Mouse (Mus musculus): ENCODE results near the gene Adam23. TPM values are rescaled to one million over a fixed set of nuclear protein-coding genes. Genes with fewer than 3 reads are reported as not detected.

Gene Adam23
- polyA plus RNA-seq, 1 experiment from 2014 or later = 6.6 TPM

DNA sequence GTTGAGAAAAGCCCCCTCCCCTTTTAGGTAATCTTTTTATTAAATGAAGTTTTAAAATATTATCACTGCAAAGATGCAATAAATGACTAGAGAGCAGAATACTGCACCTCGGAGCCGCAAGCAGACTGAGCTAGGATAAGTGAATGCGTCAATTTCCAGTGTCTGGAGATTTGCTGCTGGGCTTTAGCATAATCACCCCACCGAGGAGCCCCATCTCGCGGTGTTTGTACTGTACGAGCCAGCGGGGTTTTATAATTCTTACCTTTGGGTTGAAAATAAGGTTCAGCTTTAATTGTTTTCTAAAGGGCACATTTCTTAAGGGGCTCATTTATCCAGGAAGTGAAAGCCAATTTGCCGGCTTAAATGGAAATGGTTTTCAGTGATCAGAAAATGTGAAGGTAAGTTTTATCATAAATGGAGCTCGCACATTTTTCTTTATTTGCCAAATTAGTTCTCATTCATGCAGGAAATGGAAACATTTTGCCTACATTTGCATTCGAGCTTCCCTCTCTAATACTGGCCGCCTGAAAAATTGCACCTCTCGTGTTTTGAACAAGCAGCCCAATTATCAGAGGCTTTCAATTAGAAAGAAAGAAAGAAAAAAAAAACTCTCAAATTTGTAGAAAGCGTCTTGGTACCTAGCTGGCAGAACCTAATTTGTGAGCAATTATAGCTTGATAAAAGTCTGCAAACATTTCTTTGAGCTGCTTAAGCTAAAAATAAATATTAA is 94.4 kb downstream of the Adam23 start:
- DNase-seq (ENCODE audit: low spot score) = peak; percentile 74
- Histone ChIP-seq H3K9me3 (replicated peaks; ENCODE audit: control insufficient read depth, low read length) (no peaks in the 10 kb centered on the region), H3K4me2 (ENCODE audit: low read length) (peak overlapping the region; percentile 39), H3K4me1 (ENCODE audit: control insufficient read depth, insufficient read depth, low read length) (peaks cover 9% of the 10 kb centered on the region; the same call in 1 of the 2 replicates), H3K27me3 (replicated peaks; ENCODE audit: control insufficient read depth, insufficient read depth, low read length) (no peaks in the 10 kb centered on the region), H3K4me3 (ENCODE audit: low read depth, low read length) (no peak overlapping the region), H3K27ac (ENCODE audit: low read depth, low read length) (no peak overlapping the region), H3K9ac (ENCODE audit: low read length) (peak overlapping the region; percentile 22; the same call in 1 of the 2 replicates), H3K36me3 (ENCODE audit: control insufficient read depth, insufficient read depth, low read length) (no peaks in the 10 kb centered on the region)
- ATAC-seq = peak; percentile 79
- 6% methylated on average over 14 of the region's 14 CpGs for WGBS

DNA sequence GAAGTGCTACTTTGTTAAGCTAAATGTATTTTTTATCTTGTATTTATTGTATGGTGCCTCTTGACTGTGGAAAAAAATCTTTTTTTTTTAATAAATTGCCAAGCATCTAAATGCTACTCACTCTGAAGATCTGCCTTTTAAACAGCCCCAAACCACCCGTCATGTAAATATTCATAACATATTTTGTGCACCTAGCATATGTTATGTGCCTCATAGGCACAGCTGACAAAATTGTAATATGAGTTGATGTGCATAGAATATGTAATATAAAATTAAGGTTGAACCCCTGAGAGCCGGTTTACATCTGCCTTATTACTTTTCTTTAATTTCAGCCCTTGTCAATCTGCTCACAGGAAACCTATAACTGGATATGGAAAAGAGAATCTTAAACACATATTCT is 98.4 kb downstream of the Adam23 start:
- H3K27me3 ChIP-seq (replicated peaks; ENCODE audit: control insufficient read depth, insufficient read depth, low read length) = no peaks in the 10 kb centered on the region
- 75% methylated on average over 2 of the region's 2 CpGs for WGBS
- no peak for ATAC-seq
- no peaks in the 10 kb centered on the region for H3K36me3 ChIP-seq (ENCODE audit: control insufficient read depth, insufficient read depth, low read length)
- H3K4me3 ChIP-seq (ENCODE audit: low read depth, low read length) = no peak overlapping the region
- H3K4me2 ChIP-seq (ENCODE audit: low read length) = no peak overlapping the region
- H3K27ac ChIP-seq (ENCODE audit: low read depth, low read length) = no peak overlapping the region
- H3K9ac ChIP-seq (ENCODE audit: low read length) = no peak overlapping the region
- DNase-seq (ENCODE audit: low spot score) = no peak
- peaks cover 9% of the 10 kb centered on the region; the same call in 1 of the 2 replicates for H3K4me1 ChIP-seq (ENCODE audit: control insufficient read depth, insufficient read depth, low read length)
- no peaks in the 10 kb centered on the region for H3K9me3 ChIP-seq (replicated peaks; ENCODE audit: control insufficient read depth, low read length)

GRCm38 (mm10) chr1:63553039-63553438 is 107.3 kb downstream of the Adam23 start:
- Histone ChIP-seq H3K36me3 (ENCODE audit: control insufficient read depth, insufficient read depth, low read length) (no peaks in the 10 kb centered on the region), H3K9ac (ENCODE audit: low read length) (no peak overlapping the region), H3K4me2 (ENCODE audit: low read length) (no peak overlapping the region), H3K4me3 (ENCODE audit: low read depth, low read length) (no peak overlapping the region), H3K27me3 (replicated peaks; ENCODE audit: control insufficient read depth, insufficient read depth, low read length) (no peaks in the 10 kb centered on the region), H3K27ac (ENCODE audit: low read depth, low read length) (no peak overlapping the region), H3K4me1 (ENCODE audit: control insufficient read depth, insufficient read depth, low read length) (no peaks in the 10 kb centered on the region), H3K9me3 (replicated peaks; ENCODE audit: control insufficient read depth, low read length) (no peaks in the 10 kb centered on the region)
- DNase-seq (ENCODE audit: low spot score) (no peak), ATAC-seq (no peak)
- WGBS = 91% methylated on average over 5 of the region's 5 CpGs

DNA sequence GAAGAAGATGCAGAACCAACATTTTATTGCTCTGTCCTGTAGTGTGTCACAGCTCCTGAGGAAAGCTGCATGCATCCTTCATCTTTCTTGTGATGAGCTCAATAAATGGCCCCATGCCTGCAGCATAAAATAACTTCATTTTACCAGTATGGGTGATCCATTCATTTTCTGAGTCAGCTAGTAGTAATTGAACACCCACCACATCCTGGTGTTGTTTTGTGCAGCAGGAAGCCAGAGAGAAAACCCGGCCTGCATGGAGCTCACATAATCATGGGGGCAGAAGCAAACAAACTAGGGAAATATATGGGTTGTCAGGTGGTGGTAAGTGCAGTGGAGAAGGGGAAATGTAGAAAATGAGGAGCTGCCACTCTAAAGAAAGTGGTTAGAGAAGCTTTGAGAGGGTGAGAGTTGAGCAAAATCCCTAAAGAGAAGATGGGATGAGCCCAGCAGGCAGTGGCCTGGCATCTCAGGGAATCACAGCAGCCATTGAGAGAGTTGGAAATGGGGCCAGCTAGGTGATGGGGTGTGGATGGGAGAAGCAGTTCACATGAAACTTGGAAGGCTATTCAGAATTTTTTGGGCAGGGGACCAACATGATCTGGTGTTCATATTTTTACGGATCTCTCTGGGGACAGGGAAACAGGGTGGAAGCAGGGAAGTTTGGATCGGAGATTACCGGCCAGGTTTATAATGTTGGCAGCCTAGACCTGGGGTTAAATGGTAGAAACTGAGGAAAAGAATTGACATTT is 116.3 kb downstream of the Adam23 start:
- Histone ChIP-seq H3K9me3 (replicated peaks; ENCODE audit: control insufficient read depth, low read length) (no peaks in the 10 kb centered on the region), H3K4me1 (ENCODE audit: control insufficient read depth, insufficient read depth, low read length) (no peaks in the 10 kb centered on the region), H3K27me3 (replicated peaks; ENCODE audit: control insufficient read depth, insufficient read depth, low read length) (no peaks in the 10 kb centered on the region), H3K4me3 (ENCODE audit: low read depth, low read length) (no peak overlapping the region), H3K27ac (ENCODE audit: low read depth, low read length) (no peak overlapping the region), H3K36me3 (ENCODE audit: control insufficient read depth, insufficient read depth, low read length) (no peaks in the 10 kb centered on the region), H3K9ac (ENCODE audit: low read length) (no peak overlapping the region), H3K4me2 (ENCODE audit: low read length) (no peak overlapping the region)
- ATAC-seq (no peak), DNase-seq (ENCODE audit: low spot score) (no peak)
- WGBS = 85% methylated on average over 4 of the region's 4 CpGs

GRCm38 (mm10) chr1:63563928-63564327 is 118.2 kb downstream of the Adam23 start:
- Histone ChIP-seq H3K27me3 (replicated peaks; ENCODE audit: control insufficient read depth, insufficient read depth, low read length) (no peaks in the 10 kb centered on the region), H3K4me1 (ENCODE audit: control insufficient read depth, insufficient read depth, low read length) (no peaks in the 10 kb centered on the region), H3K9me3 (replicated peaks; ENCODE audit: control insufficient read depth, low read length) (no peaks in the 10 kb centered on the region), H3K9ac (ENCODE audit: low read length) (no peak overlapping the region), H3K4me2 (ENCODE audit: low read length) (no peak overlapping the region), H3K36me3 (ENCODE audit: control insufficient read depth, insufficient read depth, low read length) (no peaks in the 10 kb centered on the region), H3K4me3 (ENCODE audit: low read depth, low read length) (no peak overlapping the region), H3K27ac (ENCODE audit: low read depth, low read length) (no peak overlapping the region)
- DNase-seq (ENCODE audit: low spot score) = no peak
- 33% methylated on average over 4 of the region's 4 CpGs for WGBS
- ATAC-seq = no peak

DNA sequence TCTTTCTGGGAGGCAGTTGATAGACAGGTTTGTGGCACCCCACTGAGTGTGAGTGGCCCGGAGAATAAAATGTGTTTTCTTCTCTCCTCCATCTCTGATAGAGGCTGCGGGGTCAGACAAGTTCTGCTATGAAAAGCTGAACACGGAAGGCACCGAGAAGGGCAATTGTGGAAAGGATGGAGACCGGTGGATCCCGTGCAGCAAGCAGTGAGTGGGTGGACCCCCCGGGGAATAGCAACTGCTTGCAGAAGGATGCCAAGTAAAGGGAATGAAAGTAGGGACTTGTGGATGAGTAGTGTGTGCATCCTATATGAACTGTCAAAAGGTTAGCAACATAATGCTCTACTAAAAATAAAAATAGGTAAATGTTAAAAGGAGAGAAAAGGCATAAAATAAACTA is 120.8 kb downstream of the Adam23 start:
- Histone ChIP-seq H3K36me3 (ENCODE audit: control insufficient read depth, insufficient read depth, low read length) (no peaks in the 10 kb centered on the region), H3K9ac (ENCODE audit: low read length) (no peak overlapping the region), H3K4me1 (ENCODE audit: control insufficient read depth, insufficient read depth, low read length) (no peaks in the 10 kb centered on the region), H3K4me3 (ENCODE audit: low read depth, low read length) (no peak overlapping the region), H3K27me3 (replicated peaks; ENCODE audit: control insufficient read depth, insufficient read depth, low read length) (no peaks in the 10 kb centered on the region), H3K4me2 (ENCODE audit: low read length) (no peak overlapping the region), H3K27ac (ENCODE audit: low read depth, low read length) (no peak overlapping the region), H3K9me3 (replicated peaks; ENCODE audit: control insufficient read depth, low read length) (no peaks in the 10 kb centered on the region)
- ATAC-seq = no peak
- peak; percentile 31 for DNase-seq (ENCODE audit: low spot score)
- 9% methylated on average over 7 of the region's 7 CpGs for WGBS

DNA sequence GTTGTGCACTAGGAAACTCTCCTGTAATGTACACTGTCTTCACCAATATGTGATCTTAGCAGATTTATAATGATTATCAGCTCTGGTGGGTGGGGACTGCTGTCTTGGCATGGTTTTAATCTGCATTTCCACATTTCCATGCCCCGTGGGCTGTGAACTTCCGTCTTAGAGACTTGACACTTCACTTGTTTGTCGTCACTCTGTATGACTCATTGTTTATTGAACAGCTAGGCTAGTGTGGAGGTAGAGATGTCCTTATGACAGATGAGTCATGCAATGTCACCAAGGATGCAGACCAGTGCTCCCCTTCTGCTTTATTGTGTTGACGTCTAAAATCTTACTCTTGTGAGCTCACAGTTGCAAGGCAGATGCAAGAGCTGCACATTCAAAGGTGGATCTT is 121.3 kb downstream of the Adam23 start:
- Histone ChIP-seq H3K9me3 (replicated peaks; ENCODE audit: control insufficient read depth, low read length) (no peaks in the 10 kb centered on the region), H3K4me2 (ENCODE audit: low read length) (no peak overlapping the region), H3K4me3 (ENCODE audit: low read depth, low read length) (no peak overlapping the region), H3K27ac (ENCODE audit: low read depth, low read length) (no peak overlapping the region), H3K9ac (ENCODE audit: low read length) (no peak overlapping the region), H3K27me3 (replicated peaks; ENCODE audit: control insufficient read depth, insufficient read depth, low read length) (no peaks in the 10 kb centered on the region), H3K4me1 (ENCODE audit: control insufficient read depth, insufficient read depth, low read length) (no peaks in the 10 kb centered on the region), H3K36me3 (ENCODE audit: control insufficient read depth, insufficient read depth, low read length) (no peaks in the 10 kb centered on the region)
- WGBS = 64% methylated on average over 4 of the region's 4 CpGs
- DNase-seq (ENCODE audit: low spot score) (no peak), ATAC-seq (no peak)

DNA sequence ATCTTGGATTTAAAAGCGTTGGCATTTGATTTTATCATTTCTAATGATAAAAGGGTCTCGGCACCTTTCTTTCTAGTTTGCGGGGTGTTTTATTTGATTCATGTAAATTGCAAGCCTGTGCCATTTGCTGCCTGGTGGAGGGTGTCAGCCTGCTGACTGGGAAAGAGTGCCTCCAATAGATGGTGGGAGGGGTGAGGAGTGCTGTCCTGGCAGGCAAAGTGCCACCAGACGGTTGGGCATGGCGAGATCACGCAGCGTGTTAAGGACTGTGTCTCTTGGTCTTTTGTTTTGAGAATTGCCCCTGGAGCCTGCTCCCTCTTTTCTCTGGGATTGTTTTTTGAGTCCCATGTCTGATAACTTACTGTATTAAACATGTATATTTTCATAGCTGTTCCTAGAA is 126.5 kb downstream of the Adam23 start:
- no peak overlapping the region for H3K27ac ChIP-seq (ENCODE audit: low read depth, low read length)
- H3K9ac ChIP-seq (ENCODE audit: low read length) = no peak overlapping the region
- H3K9me3 ChIP-seq (replicated peaks; ENCODE audit: control insufficient read depth, low read length) = no peaks in the 10 kb centered on the region
- WGBS = 26% methylated on average over 7 of the region's 7 CpGs
- peak; percentile 72 for ATAC-seq
- H3K27me3 ChIP-seq (replicated peaks; ENCODE audit: control insufficient read depth, insufficient read depth, low read length) = no peaks in the 10 kb centered on the region
- H3K36me3 ChIP-seq (ENCODE audit: control insufficient read depth, insufficient read depth, low read length) = no peaks in the 10 kb centered on the region
- peaks cover 21% of the 10 kb centered on the region for H3K4me1 ChIP-seq (ENCODE audit: control insufficient read depth, insufficient read depth, low read length)
- DNase-seq (ENCODE audit: low spot score) = peak; percentile 74
- H3K4me3 ChIP-seq (ENCODE audit: low read depth, low read length) = no peak overlapping the region
- no peak overlapping the region for H3K4me2 ChIP-seq (ENCODE audit: low read length)

DNA sequence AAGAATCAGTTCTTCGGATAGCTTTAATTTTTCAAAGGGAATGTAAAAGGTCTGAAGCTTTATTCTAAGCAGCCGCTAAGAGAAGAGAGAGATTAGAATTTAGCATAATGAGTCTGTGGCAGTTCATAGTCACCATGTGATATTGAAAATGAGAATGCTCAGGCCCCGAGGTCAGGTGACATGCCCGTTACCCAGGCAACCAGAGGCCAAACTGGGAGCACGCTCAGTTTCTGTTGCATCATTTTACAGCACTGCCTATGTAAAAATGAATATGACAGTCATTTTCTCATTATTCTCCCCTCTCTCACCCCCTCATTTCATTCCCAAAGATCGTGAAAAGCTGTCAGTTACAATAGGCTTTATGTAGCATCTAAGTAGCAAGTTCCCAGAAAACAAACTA is 127.7 kb downstream of the Adam23 start:
- WGBS = 9% methylated on average over 6 of the region's 6 CpGs
- Histone ChIP-seq H3K4me1 (ENCODE audit: control insufficient read depth, insufficient read depth, low read length) (peaks cover 21% of the 10 kb centered on the region), H3K9ac (ENCODE audit: low read length) (no peak overlapping the region), H3K4me2 (ENCODE audit: low read length) (peak overlapping the region; percentile 20; the same call in 1 of the 2 replicates), H3K27me3 (replicated peaks; ENCODE audit: control insufficient read depth, insufficient read depth, low read length) (no peaks in the 10 kb centered on the region), H3K4me3 (ENCODE audit: low read depth, low read length) (no peak overlapping the region), H3K36me3 (ENCODE audit: control insufficient read depth, insufficient read depth, low read length) (no peaks in the 10 kb centered on the region), H3K9me3 (replicated peaks; ENCODE audit: control insufficient read depth, low read length) (no peaks in the 10 kb centered on the region), H3K27ac (ENCODE audit: low read depth, low read length) (peak overlapping the region; percentile 44; the same call in 1 of the 2 replicates)
- DNase-seq (ENCODE audit: low spot score) (peak; percentile 83), ATAC-seq (peak; percentile 73)
